In the genomic region with DNA sequence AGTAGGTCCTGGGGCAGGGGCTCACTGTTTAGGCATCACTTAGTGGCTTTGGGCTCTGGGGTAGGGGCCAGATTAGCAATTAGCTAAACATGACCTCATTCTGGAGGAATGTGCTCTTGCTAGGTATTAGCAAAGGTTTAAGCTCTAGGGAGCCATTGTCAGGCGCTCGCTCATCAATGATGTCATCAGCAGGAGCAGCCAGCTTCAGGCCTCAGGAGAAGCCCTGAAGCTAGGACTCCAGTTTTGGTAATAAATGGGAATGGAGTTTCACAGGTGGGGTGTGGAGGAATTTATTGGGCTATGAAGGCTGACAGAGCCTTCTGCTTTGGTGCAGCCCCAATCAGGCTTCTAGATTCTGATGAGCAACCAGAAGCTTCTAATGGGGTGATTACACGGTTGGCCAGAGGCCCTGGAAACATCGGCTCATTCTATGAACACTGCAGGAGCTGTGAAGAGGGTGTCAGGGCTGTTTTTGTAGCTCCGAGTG, we compare ENCODE assay signal across 10 mouse cellular contexts. TPM values are rescaled to one million over a fixed set of nuclear protein-coding genes. Genes with fewer than 3 reads are reported as not detected.
A peak's percentile ranks its signal among the peaks of the same experiment; 100 is the strongest.
DNase-seq lines count a peak whose midpoint lies in the region; ATAC-seq and TF ChIP-seq lines count a peak whose summit lies in the region.
"Had no signal": no experiment of that assay in that cellular context is flagged by ENCODE, and none has a peak within 500 bp of the region (broad histone marks: within the 10 kb centered on the region; RNA-seq: fewer than 3 reads in every experiment).

No protein-coding gene starts in this region.

- no peak for TF ChIP-seq CTCF in heart, adult 2 months (IDR thresholded peaks at IDR 0.05)

- no peak for TF ChIP-seq POLR2A in heart, adult 2 months (IDR thresholded peaks at IDR 0.05; ENCODE audit: insufficient read depth, low read depth, low read length)

- no peaks in the 10 kb centered on the region for H3K9me3 ChIP-seq in embryonic facial prominence, embryonic 12.5 days
- H3K9me3 ChIP-seq in hindbrain, embryonic 10.5 days: no peaks in the 10 kb centered on the region
- no peaks in the 10 kb centered on the region for H3K9me3 ChIP-seq in neural tube, embryonic 14.5 days (ENCODE audit: control insufficient read depth, low read length)

- peaks cover 10% of the 10 kb centered on the region for H3K36me3 ChIP-seq in heart, adult 2 months (ENCODE audit: control insufficient read depth, insufficient read depth, low read length)
- H3K36me3 ChIP-seq in embryonic facial prominence, embryonic 12.5 days: no peaks in the 10 kb centered on the region
- H3K36me3 ChIP-seq in hindbrain, embryonic 10.5 days: no peaks in the 10 kb centered on the region
- H3K36me3 ChIP-seq in neural tube, embryonic 14.5 days (ENCODE audit: control insufficient read depth, insufficient read depth, low read length): no peaks in the 10 kb centered on the region

- peak overlapping the region; percentile 28 for H3K27ac ChIP-seq in heart, adult 2 months
- H3K27ac ChIP-seq in embryonic facial prominence, embryonic 12.5 days: peak overlapping the region; percentile 4; the same call in 1 of the 2 replicates
- H3K27ac ChIP-seq in hindbrain, embryonic 10.5 days: peak overlapping the region; percentile 46; the same call in 1 of the 2 replicates
- no peak overlapping the region for H3K27ac ChIP-seq in neural tube, embryonic 14.5 days (ENCODE audit: low read depth, low read length)

- intact Hi-C loops in heart, adult 2 months (cut with DNase I): loop anchor here (2.0 kb wide), 1 partner anchor 17 kb away; no protein-coding TSS in a partner anchor

- peak in 1 of 2 experiments; percentile 25 for DNase-seq in heart, adult 2 months
- no peak for DNase-seq in heart, adult 8-10 months (ENCODE audit: low spot score)
- DNase-seq in hindbrain, embryonic 10.5 days (ENCODE audit: low spot score): no peak
- no peak for DNase-seq in left cerebral cortex, adult 11 months (ENCODE audit: low spot score)
- DNase-seq in cerebellum, adult 18-20 months: no peak
- DNase-seq in spleen, postnatal 14 days (ENCODE audit: low spot score in 2 of 2): no peak
- DNase-seq: cerebellum, postnatal 25 days had no signal

- no peaks in the 10 kb centered on the region for H3K79me2 ChIP-seq in heart, adult 2 months (replicated peaks; ENCODE audit: control insufficient read depth, insufficient read depth, low read length)

- WGBS in heart, adult 2 months: 39% methylated on average over 5 of the region's 5 CpGs
- 22% methylated on average over 5 of the region's 5 CpGs for WGBS in embryonic facial prominence, embryonic 12.5 days
- WGBS in hindbrain, embryonic 10.5 days: 28% methylated on average over 5 of the region's 5 CpGs
- WGBS in neural tube, embryonic 14.5 days: 16% methylated on average over 5 of the region's 5 CpGs

- H3K27me3 ChIP-seq in heart, adult 2 months (ENCODE audit: control insufficient read depth, insufficient read depth, low read length): no peaks in the 10 kb centered on the region
- H3K27me3 ChIP-seq in embryonic facial prominence, embryonic 12.5 days: no peaks in the 10 kb centered on the region
- no peaks in the 10 kb centered on the region for H3K27me3 ChIP-seq in hindbrain, embryonic 10.5 days (ENCODE audit: insufficient read depth, poor library complexity, severe bottlenecking)
- no peaks in the 10 kb centered on the region for H3K27me3 ChIP-seq in neural tube, embryonic 14.5 days (ENCODE audit: control insufficient read depth, insufficient read depth, low read length)

- ATAC-seq in embryonic facial prominence, embryonic 12.5 days (ENCODE audit: insufficient number of reproducible peaks, insufficient read depth, low FRiP score, low TSS enrichment): peak; percentile 65; the same call in 1 of the 2 replicates
- peak; percentile 60 for ATAC-seq in neural tube, embryonic 14.5 days (ENCODE audit: low read depth)

- no peak overlapping the region for H3K4me2 ChIP-seq in embryonic facial prominence, embryonic 12.5 days (replicated peaks)
- H3K4me2 ChIP-seq in neural tube, embryonic 14.5 days (ENCODE audit: low read depth, low read length): no peak overlapping the region

- H3K9ac ChIP-seq in heart, adult 2 months (ENCODE audit: low read depth, low read length): no peak overlapping the region
- no peak overlapping the region for H3K9ac ChIP-seq in embryonic facial prominence, embryonic 12.5 days
- H3K9ac ChIP-seq in neural tube, embryonic 14.5 days (replicated peaks; ENCODE audit: low read depth, low read length): no peak overlapping the region

- peaks cover 15% of the 10 kb centered on the region for H3K4me1 ChIP-seq in heart, adult 2 months (ENCODE audit: control insufficient read depth, insufficient read depth, low read length)
- peaks cover 47% of the 10 kb centered on the region for H3K4me1 ChIP-seq in embryonic facial prominence, embryonic 12.5 days
- H3K4me1 ChIP-seq in hindbrain, embryonic 10.5 days (replicated peaks): peaks cover 24% of the 10 kb centered on the region
- H3K4me1 ChIP-seq in neural tube, embryonic 14.5 days (ENCODE audit: control insufficient read depth, insufficient read depth, low read length): peaks cover 13% of the 10 kb centered on the region

- TF ChIP-seq EP300 in heart, adult 2 months (IDR thresholded peaks at IDR 0.05; ENCODE audit: insufficient read depth, low read depth, low read length): no peak

- H3K4me3 ChIP-seq in heart, adult 2 months: no peak overlapping the region
- H3K4me3 ChIP-seq in embryonic facial prominence, embryonic 12.5 days: no peak overlapping the region
- H3K4me3 ChIP-seq in hindbrain, embryonic 10.5 days: no peak overlapping the region
- no peak overlapping the region for H3K4me3 ChIP-seq in neural tube, embryonic 14.5 days (ENCODE audit: low read depth, low read length)

RNA-seq across cellular contexts. Expression of a gene that starts 30.0 kb away (rescaled TPM):
- 10 to 100 TPM; 17.0 to 22.7 TPM for total RNA-seq in heart, adult 2 months (2021)
- 9.6 and 18.2 TPM in 2 replicates for polyA plus RNA-seq in heart, adult 2 months (2012; rRNA removed)
- total RNA-seq in heart, adult 8-10 months (2022): 10 to 100 TPM; 14.3 to 31.5 (median 21.0) TPM
- 32.8 and 32.9 TPM in 2 replicates for polyA plus RNA-seq in embryonic facial prominence, embryonic 12.5 days (2016; fragmentation: Nextera tagmentation; extraction: Ambion mirVana)
- 17.2 and 19.8 TPM in 2 replicates for polyA plus RNA-seq in hindbrain, embryonic 10.5 days (2016; fragmentation: Nextera tagmentation; extraction: Ambion mirVana)
- 7.0 and 9.0 TPM in 2 replicates for polyA plus RNA-seq in neural tube, embryonic 14.5 days (2014; fragmentation: Nextera tagmentation; extraction: Ambion mirVana)

RNA-seq across cellular contexts. Expression of a gene that starts 56.4 kb away (rescaled TPM):
- not detected for total RNA-seq in heart, adult 2 months (2021)
- not detected in 2 replicates for polyA plus RNA-seq in heart, adult 2 months (2012; rRNA removed)
- total RNA-seq in heart, adult 8-10 months (2022): not detected
- polyA plus RNA-seq in embryonic facial prominence, embryonic 12.5 days (2016; fragmentation: Nextera tagmentation; extraction: Ambion mirVana): not detected in 2 replicates
- polyA plus RNA-seq in hindbrain, embryonic 10.5 days (2016; fragmentation: Nextera tagmentation; extraction: Ambion mirVana): not detected in 2 replicates
- polyA plus RNA-seq in neural tube, embryonic 14.5 days (2014; fragmentation: Nextera tagmentation; extraction: Ambion mirVana): not detected in 2 replicates
- total RNA-seq: left cerebral cortex, adult 18-20 months had no signal
